Mouse (Mus musculus): ENCODE results near the gene Dhx57. TPM values are rescaled to one million over a fixed set of nuclear protein-coding genes. Genes with fewer than 3 reads are reported as not detected.

The Dhx57 gene
- 10 to 100 TPM; 10.2 to 12.0 TPM for total RNA-seq (2023)

GRCm38 (mm10) chr17:80290074-80290657 is at the start of gene Dhx57, which contains the start of gene Morn2:
Dhx57 (minus strand) TSS chr17:80290476.
Morn2 (plus strand) TSS chr17:80290203.

GRCm38 (mm10) chr17:80307251-80307650 is 17.0 kb upstream of the Dhx57 start, which contains the start of gene Arhgef33:
Arhgef33 (plus strand) TSS chr17:80307407.

DNA sequence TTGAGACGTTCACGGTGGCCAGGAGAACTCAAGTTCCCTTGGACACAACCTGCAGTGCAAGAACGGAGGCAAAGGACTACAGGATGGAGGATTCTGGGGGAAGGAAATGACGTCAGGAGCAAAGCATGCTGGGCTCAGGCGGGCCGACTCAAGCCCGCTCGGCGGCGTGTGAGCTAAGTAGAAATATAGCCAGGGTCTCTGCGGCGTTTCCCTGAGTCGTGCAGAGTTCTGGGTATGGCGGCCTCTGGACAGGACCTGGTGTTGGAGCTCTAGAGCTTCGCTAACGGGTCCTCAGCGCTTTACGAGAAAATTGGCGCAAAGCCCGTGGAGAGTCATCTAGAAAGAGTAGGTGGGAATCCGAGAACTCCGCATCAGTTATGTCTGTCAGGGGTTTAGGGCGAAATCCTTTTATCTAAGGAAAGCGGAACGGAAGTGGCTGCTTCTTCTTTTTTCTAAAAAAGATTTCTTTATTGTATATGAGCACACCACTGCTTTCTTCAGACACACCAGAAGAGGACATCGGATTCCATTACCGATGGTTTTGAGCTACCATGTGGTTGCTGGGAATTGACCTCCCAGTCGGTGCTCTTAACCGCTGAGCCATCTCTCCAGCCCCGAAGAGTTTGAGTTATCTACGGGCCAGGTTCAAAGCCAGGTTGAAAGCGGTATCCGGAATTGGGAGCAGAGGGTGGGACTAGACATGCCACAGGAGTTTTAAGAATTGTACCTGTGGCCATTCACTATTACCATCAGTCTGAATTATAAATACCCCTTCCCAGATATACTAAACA is 65.8 kb downstream of the Dhx57 start, which contains the start of gene Gemin6:
Gemin6 (plus strand) TSS at position 116 of the 791 bp plus-strand sequence.

GRCm38 (mm10) chr17:80206671-80207581 is 83.3 kb downstream of the Dhx57 start, which contains the start of the genes Srsf7 and Ttc39d:
Srsf7 (minus strand) TSS chr17:80207307.
Ttc39d (plus strand) TSS chr17:80207460.

Other genes starting within 250 kb of the Dhx57 start
- gene Hnrnpll, start 228.1 kb downstream of the Dhx57 start, total RNA-seq (2023), result 10 to 100 TPM; 72.3 to 79.6 TPM
- 10 to 100 TPM; 12.4 to 14.5 TPM for gene Galm, start 163.0 kb downstream of the Dhx57 start, total RNA-seq (2023)
- 100 to 1,000 TPM; 140 to 148 TPM for gene Srsf7, start 83.2 kb downstream of the Dhx57 start, total RNA-seq (2023)
- gene Ttc39d, start 83.0 kb downstream of the Dhx57 start, total RNA-seq (2023), result not detected
- gene Gemin6, start 66.0 kb downstream of the Dhx57 start, total RNA-seq (2023), result 1 to 10 TPM; 1.9 to 2.1 TPM
- 1 to 10 TPM in 1 of 2 experiments, not detected in 1; 1.4 TPM for gene Morn2, start 273 bp downstream of the Dhx57 start, total RNA-seq (2023)
- not detected for gene Arhgef33, start 16.9 kb upstream of the Dhx57 start, total RNA-seq (2023)
- not detected for gene Gm10190, start 83.1 kb upstream of the Dhx57 start, total RNA-seq (2023)
- 10 to 100 TPM; 10.3 to 12.2 TPM for gene Sos1, start 190.0 kb upstream of the Dhx57 start, total RNA-seq (2023)